Mouse (Mus musculus): ENCODE data around the gene Gzmk. TPM values are rescaled to one million over a fixed set of nuclear protein-coding genes. Genes with fewer than 3 reads are reported as not detected.

The Gzmk gene
- total and polyA plus RNA-seq, 3 experiments, result not detected

GRCm38 (mm10) chr13:113164252-113165005, 61.3 kb downstream of the Gzmk start:
- H3K4me3 ChIP-seq (ENCODE audit: control insufficient read depth in 1 of 2, insufficient read depth in 1 of 2, low read depth in 2 of 2, low read length in 2 of 2), result no peak overlapping the region
- no peak for TF ChIP-seq GABPA (IDR thresholded peaks at IDR 0.05; ENCODE audit: low read depth, low read length)
- TF ChIP-seq POLR2AphosphoS5 (IDR thresholded peaks at IDR 0.05; ENCODE audit: borderline replicate concordance, low read depth, low read length), result no peak
- no peak for TF ChIP-seq MAFK (IDR thresholded peaks at IDR 0.05; ENCODE audit: borderline replicate concordance, low read depth, low read length)
- TF ChIP-seq SMC3 (IDR thresholded peaks at IDR 0.05; ENCODE audit: low read depth, low read length), result no peak
- no peak for TF ChIP-seq CTCF (IDR thresholded peaks at IDR 0.05 in 2 of 3, conservative IDR thresholded peaks at IDR 0.05 in 1 of 3; ENCODE audit: control insufficient read depth in 1 of 3, insufficient read depth in 1 of 3, low read depth in 2 of 3, low read length in 3 of 3, poor library complexity in 1 of 3, severe bottlenecking in 1 of 3)
- TF ChIP-seq ZC3H11A (IDR thresholded peaks at IDR 0.05; ENCODE audit: low read depth, low read length), result no peak
- TF ChIP-seq USF1 (IDR thresholded peaks at IDR 0.05; ENCODE audit: low read depth, low read length), result no peak
- no peak for TF ChIP-seq EP300 (IDR thresholded peaks at IDR 0.05; ENCODE audit: low read depth in 1 of 2, low read length in 2 of 2)
- no peak for TF ChIP-seq MXI1 (IDR thresholded peaks at IDR 0.05; ENCODE audit: low read depth, low read length)
- no peak for TF ChIP-seq RAD21 (IDR thresholded peaks at IDR 0.05; ENCODE audit: low read depth, low read length)
- TF ChIP-seq MEF2A (IDR thresholded peaks at IDR 0.05; ENCODE audit: extremely low read depth, insufficient replicate concordance, low read depth, low read length, poor library complexity, severe bottlenecking), result no peak
- TF ChIP-seq ZKSCAN1 (IDR thresholded peaks at IDR 0.05; ENCODE audit: low read depth, low read length), result no peak
- no peaks in the 10 kb centered on the region for H3K36me3 ChIP-seq (ENCODE audit: control insufficient read depth in 1 of 2, insufficient read depth in 2 of 2, low read length in 2 of 2)
- no peaks in the 10 kb centered on the region; a peak in 1 of 4 replicates for H3K27me3 ChIP-seq (ENCODE audit: control insufficient read depth in 1 of 2, insufficient read depth in 2 of 2, low read length in 2 of 2)
- H3K27ac ChIP-seq (ENCODE audit: control insufficient read depth, low read depth, low read length), result no peak overlapping the region
- no peak overlapping the region for H3K9ac ChIP-seq (ENCODE audit: control insufficient read depth, low read depth, low read length, poor library complexity, severe bottlenecking)
- H3K79me2 ChIP-seq (ENCODE audit: control insufficient read depth, insufficient read depth, low read length, poor library complexity), result no peaks in the 10 kb centered on the region
- no peak for DNase-seq (ENCODE audit: low read depth, low spot score)
- no peaks in the 10 kb centered on the region for H3K4me1 ChIP-seq (ENCODE audit: control insufficient read depth in 1 of 2, insufficient read depth in 2 of 2, low read length in 2 of 2)
- no peaks in the 10 kb centered on the region for H3K9me3 ChIP-seq (replicated peaks; ENCODE audit: insufficient read depth, low read length)

GRCm38 (mm10) chr13:113151556-113151955, 74.2 kb downstream of the Gzmk start:
- Histone ChIP-seq H3K9me3 (replicated peaks; ENCODE audit: insufficient read depth, low read length) (no peaks in the 10 kb centered on the region), H3K27me3 (ENCODE audit: control insufficient read depth in 1 of 2, insufficient read depth in 2 of 2, low read length in 2 of 2) (no peaks in the 10 kb centered on the region), H3K4me1 (ENCODE audit: control insufficient read depth in 1 of 2, insufficient read depth in 2 of 2, low read length in 2 of 2) (no peaks in the 10 kb centered on the region), H3K27ac (ENCODE audit: control insufficient read depth, low read depth, low read length) (no peak overlapping the region), H3K36me3 (ENCODE audit: control insufficient read depth in 1 of 2, insufficient read depth in 2 of 2, low read length in 2 of 2) (no peaks in the 10 kb centered on the region), H3K9ac (ENCODE audit: control insufficient read depth, low read depth, low read length, poor library complexity, severe bottlenecking) (no peak overlapping the region), H3K4me3 (ENCODE audit: control insufficient read depth in 1 of 2, insufficient read depth in 1 of 2, low read depth in 2 of 2, low read length in 2 of 2) (no peak overlapping the region), H3K79me2 (ENCODE audit: control insufficient read depth, insufficient read depth, low read length, poor library complexity) (no peaks in the 10 kb centered on the region)
- TF ChIP-seq ZC3H11A (IDR thresholded peaks at IDR 0.05; ENCODE audit: low read depth, low read length), result no peak
- TF ChIP-seq BHLHE40 (IDR thresholded peaks at IDR 0.05; ENCODE audit: borderline replicate concordance, low read depth, low read length), result no peak
- TF ChIP-seq USF1 (IDR thresholded peaks at IDR 0.05; ENCODE audit: low read depth, low read length), result no peak
- TF ChIP-seq CTCF (IDR thresholded peaks at IDR 0.05 in 2 of 3, conservative IDR thresholded peaks at IDR 0.05 in 1 of 3; ENCODE audit: control insufficient read depth in 1 of 3, insufficient read depth in 1 of 3, low read depth in 2 of 3, low read length in 3 of 3, poor library complexity in 1 of 3, severe bottlenecking in 1 of 3), result no peak
- no peak for TF ChIP-seq MAFK (IDR thresholded peaks at IDR 0.05; ENCODE audit: borderline replicate concordance, low read depth, low read length)
- no peak for DNase-seq (ENCODE audit: low read depth, low spot score)
